Mouse (Mus musculus): Measurements from ENCODE around the gene Slc44a1. TPM values are rescaled to one million over a fixed set of nuclear protein-coding genes. Genes with fewer than 3 reads are reported as not detected.

Slc44a1 gene
- polyA plus RNA-seq, 2 experiments = 26.6 to 56.4 TPM

GRCm38 (mm10) chr4:53600462-53600861, 160.2 kb downstream of the Slc44a1 start:
- no peak overlapping the region for H3K4me2 ChIP-seq (replicated peaks; ENCODE audit: low read depth, low read length, severe bottlenecking)
- H3K4me1 ChIP-seq (ENCODE audit: control insufficient read depth, insufficient read depth, low read length) = no peaks in the 10 kb centered on the region
- H3K27ac ChIP-seq (replicated peaks; ENCODE audit: low read depth, low read length) = no peak overlapping the region
- H3K4me3 ChIP-seq (replicated peaks; ENCODE audit: low read length) = no peak overlapping the region
- H3K27me3 ChIP-seq (ENCODE audit: control insufficient read depth, insufficient read depth, low read length) = no peaks in the 10 kb centered on the region
- no peak for DNase-seq (ENCODE audit: low spot score)
- TF ChIP-seq POLR2A (IDR thresholded peaks at IDR 0.05; ENCODE audit: borderline replicate concordance, extremely low read depth, insufficient read depth, insufficient read length) = no peak
- H3K9ac ChIP-seq (ENCODE audit: low read depth, low read length, severe bottlenecking) = no peak overlapping the region
- H3K9me3 ChIP-seq (ENCODE audit: control insufficient read depth, low read length) = no peaks in the 10 kb centered on the region
- no peaks in the 10 kb centered on the region for H3K36me3 ChIP-seq (ENCODE audit: control insufficient read depth, insufficient read depth, low read length)
- WGBS = 46% methylated on average over 6 of the region's 6 CpGs
- ATAC-seq (ENCODE audit: low FRiP score, low read depth) = no peak

- H3K27ac ChIP-seq (replicated peaks; ENCODE audit: low read depth, low read length) = no peak overlapping the region
- no peak for TF ChIP-seq POLR2A (IDR thresholded peaks at IDR 0.05; ENCODE audit: borderline replicate concordance, extremely low read depth, insufficient read depth, insufficient read length)
- WGBS = 80% methylated on average over 5 of the region's 5 CpGs
- H3K36me3 ChIP-seq (ENCODE audit: control insufficient read depth, insufficient read depth, low read length) = no peaks in the 10 kb centered on the region
- H3K27me3 ChIP-seq (ENCODE audit: control insufficient read depth, insufficient read depth, low read length) = no peaks in the 10 kb centered on the region
- no peak overlapping the region for H3K4me3 ChIP-seq (replicated peaks; ENCODE audit: low read length)
- no peaks in the 10 kb centered on the region for H3K4me1 ChIP-seq (ENCODE audit: control insufficient read depth, insufficient read depth, low read length)
- ATAC-seq (ENCODE audit: low FRiP score, low read depth) = no peak
- DNase-seq (ENCODE audit: low spot score) = no peak
- H3K9ac ChIP-seq (ENCODE audit: low read depth, low read length, severe bottlenecking) = no peak overlapping the region
- no peak overlapping the region for H3K4me2 ChIP-seq (replicated peaks; ENCODE audit: low read depth, low read length, severe bottlenecking)
- no peaks in the 10 kb centered on the region for H3K9me3 ChIP-seq (ENCODE audit: control insufficient read depth, low read length)
Observed at GRCm38 (mm10) chr4:53614576-53615225, 174.5 kb downstream of the Slc44a1 start.

- H3K9me3 ChIP-seq (ENCODE audit: control insufficient read depth, low read length) = no peaks in the 10 kb centered on the region
- no peak overlapping the region for H3K27ac ChIP-seq (replicated peaks; ENCODE audit: low read depth, low read length)
- H3K4me3 ChIP-seq (replicated peaks; ENCODE audit: low read length) = no peak overlapping the region
- no peak for TF ChIP-seq POLR2A (IDR thresholded peaks at IDR 0.05; ENCODE audit: borderline replicate concordance, extremely low read depth, insufficient read depth, insufficient read length)
- 52% methylated on average over 3 of the region's 3 CpGs for WGBS
- no peak overlapping the region for H3K4me2 ChIP-seq (replicated peaks; ENCODE audit: low read depth, low read length, severe bottlenecking)
- ATAC-seq (ENCODE audit: low FRiP score, low read depth) (no peak), DNase-seq (ENCODE audit: low spot score) (no peak)
- no peaks in the 10 kb centered on the region for H3K27me3 ChIP-seq (ENCODE audit: control insufficient read depth, insufficient read depth, low read length)
- H3K36me3 ChIP-seq (ENCODE audit: control insufficient read depth, insufficient read depth, low read length) = no peaks in the 10 kb centered on the region
- no peaks in the 10 kb centered on the region for H3K4me1 ChIP-seq (ENCODE audit: control insufficient read depth, insufficient read depth, low read length)
- no peak overlapping the region for H3K9ac ChIP-seq (ENCODE audit: low read depth, low read length, severe bottlenecking)
Observed at GRCm38 (mm10) chr4:53617968-53618367, 177.8 kb downstream of the Slc44a1 start.

GRCm38 (mm10) chr4:53620104-53620503, 179.9 kb downstream of the Slc44a1 start:
- no peaks in the 10 kb centered on the region for H3K27me3 ChIP-seq (ENCODE audit: control insufficient read depth, insufficient read depth, low read length)
- no peak overlapping the region for H3K4me2 ChIP-seq (replicated peaks; ENCODE audit: low read depth, low read length, severe bottlenecking)
- DNase-seq (ENCODE audit: low spot score) (no peak), ATAC-seq (ENCODE audit: low FRiP score, low read depth) (no peak)
- no peaks in the 10 kb centered on the region for H3K9me3 ChIP-seq (ENCODE audit: control insufficient read depth, low read length)
- H3K9ac ChIP-seq (ENCODE audit: low read depth, low read length, severe bottlenecking) = no peak overlapping the region
- H3K4me1 ChIP-seq (ENCODE audit: control insufficient read depth, insufficient read depth, low read length) = no peaks in the 10 kb centered on the region
- WGBS = 83% methylated on average over 6 of the region's 6 CpGs
- no peak overlapping the region for H3K27ac ChIP-seq (replicated peaks; ENCODE audit: low read depth, low read length)
- H3K4me3 ChIP-seq (replicated peaks; ENCODE audit: low read length) = no peak overlapping the region
- H3K36me3 ChIP-seq (ENCODE audit: control insufficient read depth, insufficient read depth, low read length) = no peaks in the 10 kb centered on the region
- no peak for TF ChIP-seq POLR2A (IDR thresholded peaks at IDR 0.05; ENCODE audit: borderline replicate concordance, extremely low read depth, insufficient read depth, insufficient read length)

GRCm38 (mm10) chr4:53621084-53621483, 180.9 kb downstream of the Slc44a1 start:
- H3K9me3 ChIP-seq (ENCODE audit: control insufficient read depth, low read length) = no peaks in the 10 kb centered on the region
- WGBS = 60% methylated on average over 6 of the region's 6 CpGs
- no peak overlapping the region for H3K4me2 ChIP-seq (replicated peaks; ENCODE audit: low read depth, low read length, severe bottlenecking)
- H3K9ac ChIP-seq (ENCODE audit: low read depth, low read length, severe bottlenecking) = no peak overlapping the region
- H3K27me3 ChIP-seq (ENCODE audit: control insufficient read depth, insufficient read depth, low read length) = no peaks in the 10 kb centered on the region
- no peaks in the 10 kb centered on the region for H3K36me3 ChIP-seq (ENCODE audit: control insufficient read depth, insufficient read depth, low read length)
- H3K27ac ChIP-seq (replicated peaks; ENCODE audit: low read depth, low read length) = no peak overlapping the region
- ATAC-seq (ENCODE audit: low FRiP score, low read depth) (no peak), DNase-seq (ENCODE audit: low spot score) (no peak)
- H3K4me1 ChIP-seq (ENCODE audit: control insufficient read depth, insufficient read depth, low read length) = no peaks in the 10 kb centered on the region
- H3K4me3 ChIP-seq (replicated peaks; ENCODE audit: low read length) = no peak overlapping the region
- no peak for TF ChIP-seq POLR2A (IDR thresholded peaks at IDR 0.05; ENCODE audit: borderline replicate concordance, extremely low read depth, insufficient read depth, insufficient read length)

Data from limb, embryonic 14.5 days (tissue).